Mouse (Mus musculus) MEL-GATA-1-ER (cell line): Measurements from ENCODE around the gene Perp.

Experiments
- DNase-seq: peaks from one replicate; pipeline ENCODE4 v3.0.0-alpha.2; 2012; ENCODE audit warnings: low read depth; ENCODE audit errors: extremely low read depth

The Perp gene

DNA sequence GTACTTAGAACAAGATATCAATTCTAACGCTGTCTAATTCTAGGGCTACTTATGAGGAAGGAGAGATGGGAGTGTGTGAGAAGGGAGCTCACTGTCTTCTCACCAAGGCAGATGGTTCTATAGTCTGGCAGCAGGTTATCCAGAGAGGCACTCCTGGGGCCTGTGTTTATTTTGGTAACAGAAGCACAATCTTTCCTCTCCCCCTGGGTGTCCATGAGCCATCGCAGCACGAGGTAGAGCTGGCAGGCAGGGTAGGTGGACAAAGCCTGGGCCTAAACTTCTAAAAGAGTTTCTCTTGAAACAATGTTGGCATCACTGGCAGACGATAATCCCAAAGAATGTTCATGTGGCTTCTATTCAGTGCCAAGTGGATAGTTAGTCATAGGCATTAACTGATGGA lies 18.5 kb downstream of the Perp start:
- DNase-seq, result no peak

DNA sequence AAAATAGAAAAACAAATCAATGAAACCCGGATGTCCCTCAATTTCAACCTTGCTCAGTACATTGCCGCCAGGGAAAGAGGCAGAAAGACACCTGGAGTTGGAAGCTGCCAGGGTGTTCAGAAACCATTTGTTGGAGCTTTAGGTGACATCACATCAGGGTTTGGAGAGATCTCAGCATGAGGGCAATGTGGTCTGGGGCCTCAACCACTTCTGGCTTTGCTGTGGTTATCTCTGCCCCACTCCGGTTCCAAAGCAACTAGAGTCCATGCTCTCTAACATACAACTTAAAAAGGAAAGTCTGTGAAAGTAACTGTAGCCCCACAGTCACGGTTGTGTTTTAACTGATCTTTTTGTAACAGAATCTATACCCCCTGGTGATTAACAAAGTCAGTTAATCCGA lies 19.9 kb downstream of the Perp start:
- no peak for DNase-seq

GRCm38 (mm10) chr10:18870990-18871389 lies 26.2 kb downstream of the Perp start:
- DNase-seq, result no peak

DNA sequence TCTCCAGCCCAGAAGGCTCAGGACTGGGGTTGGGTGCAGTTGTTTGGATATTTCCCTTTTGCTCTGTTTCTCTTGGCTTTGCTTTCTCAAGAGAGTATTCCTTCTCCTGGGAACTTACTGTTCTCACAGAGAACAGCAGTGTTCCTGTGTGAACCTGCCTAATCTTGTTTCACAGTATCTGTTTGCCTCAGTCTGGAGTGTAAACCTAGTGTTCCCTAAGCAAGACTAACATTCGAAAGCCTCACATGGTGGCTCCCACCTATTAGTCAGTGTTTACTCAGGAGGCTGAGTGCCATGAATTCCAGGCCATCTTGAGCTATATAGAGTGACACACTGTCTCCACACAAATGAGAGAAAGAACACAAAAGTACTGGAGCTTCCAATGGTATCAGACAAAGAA lies 31.4 kb downstream of the Perp start:
- DNase-seq, result no peak

- no peak for DNase-seq
Measured at GRCm38 (mm10) chr10:18878111-18878510, 33.3 kb downstream of the Perp start.

DNA sequence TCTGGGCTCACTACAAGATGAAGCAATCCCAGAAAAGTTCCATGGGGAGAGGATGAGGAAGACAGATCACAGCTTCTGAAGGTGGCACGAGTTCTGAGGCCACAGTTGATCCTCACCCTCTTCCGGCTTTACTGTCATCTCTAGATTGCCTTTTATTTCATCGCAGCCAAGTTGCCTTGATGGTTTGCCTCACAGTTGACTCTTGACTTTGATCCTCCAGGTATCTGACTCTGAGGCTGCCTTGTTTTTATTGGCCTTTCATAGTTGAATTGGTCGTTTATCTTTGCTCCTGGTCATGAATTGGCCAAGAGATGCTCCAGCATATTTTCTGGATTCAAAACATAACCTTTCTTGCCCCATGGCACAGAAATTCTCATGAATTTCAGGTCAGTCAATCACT lies 34.3 kb downstream of the Perp start:
- DNase-seq, result no peak

DNA sequence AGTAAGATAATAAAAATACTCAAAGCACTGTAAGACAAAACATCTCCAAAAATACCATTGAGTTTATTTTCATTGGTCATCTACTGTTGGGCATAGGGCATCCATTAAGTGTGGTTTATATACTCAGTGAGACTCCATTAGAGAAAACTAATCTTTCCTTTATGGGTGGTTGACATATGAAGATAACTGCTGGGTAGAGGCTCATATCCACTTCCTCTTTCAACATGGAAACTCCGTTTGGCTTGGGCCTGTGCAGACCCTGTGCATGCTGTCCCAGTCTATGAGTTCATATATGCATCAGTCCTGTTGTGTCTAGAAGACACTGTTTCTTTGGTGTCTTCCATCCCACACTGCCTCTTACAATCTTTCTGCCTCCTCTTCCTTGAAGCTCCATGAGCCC lies 34.9 kb downstream of the Perp start:
- peak; percentile 68 for DNase-seq

DNA sequence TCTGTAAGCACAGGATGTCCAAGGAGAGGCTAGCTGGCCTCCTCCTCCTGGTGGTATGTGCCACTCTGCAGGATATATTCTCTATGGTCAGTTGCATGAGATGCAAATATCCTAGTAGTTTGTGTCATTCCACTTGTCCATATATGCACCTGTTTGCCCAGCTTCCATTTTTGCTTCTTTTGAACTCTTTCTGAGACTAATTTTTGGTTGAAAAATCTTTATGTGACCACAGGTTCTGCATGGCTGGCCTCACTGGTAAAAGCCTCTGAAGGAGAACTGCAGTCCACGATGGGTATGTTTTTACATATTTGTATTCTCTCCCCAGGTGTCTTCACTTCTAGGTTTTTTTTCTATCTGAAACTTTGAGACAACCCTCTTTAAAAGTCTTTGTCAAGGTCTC lies 37.4 kb downstream of the Perp start:
- no peak for DNase-seq

DNA sequence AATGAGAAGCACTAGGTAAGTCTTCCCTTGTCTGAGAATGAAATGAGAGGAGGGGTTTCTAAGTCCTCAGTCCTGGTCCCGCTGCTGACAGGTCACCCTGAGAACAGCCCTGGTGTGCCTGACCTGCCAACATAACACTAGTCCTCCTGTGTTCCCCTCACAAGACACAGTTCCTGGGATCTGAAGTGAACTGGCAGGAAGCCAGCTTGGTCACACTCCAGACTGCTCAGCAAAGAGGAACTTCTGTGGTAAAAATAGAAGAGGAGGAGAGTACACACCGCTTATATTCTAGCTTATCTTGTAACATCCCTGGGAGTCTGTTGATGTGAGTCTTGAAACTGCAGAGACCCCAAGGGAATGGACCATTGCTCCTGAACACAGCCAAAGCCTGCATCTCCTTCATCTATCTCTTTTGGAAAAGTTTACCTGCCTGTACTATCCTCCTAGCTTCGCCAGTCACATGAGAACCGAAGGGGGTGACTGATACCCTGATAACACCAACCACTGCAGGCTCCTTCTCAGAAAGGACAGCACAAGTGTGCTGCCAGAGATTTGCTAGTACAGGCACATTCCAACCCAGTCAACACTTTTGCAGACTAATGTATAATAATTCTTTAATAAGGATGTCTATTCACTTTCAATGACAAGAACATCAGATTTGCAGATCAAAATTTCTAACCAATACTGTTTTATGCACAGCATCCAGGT lies 42.3 kb downstream of the Perp start:
- peak; percentile 90 for DNase-seq

DNA sequence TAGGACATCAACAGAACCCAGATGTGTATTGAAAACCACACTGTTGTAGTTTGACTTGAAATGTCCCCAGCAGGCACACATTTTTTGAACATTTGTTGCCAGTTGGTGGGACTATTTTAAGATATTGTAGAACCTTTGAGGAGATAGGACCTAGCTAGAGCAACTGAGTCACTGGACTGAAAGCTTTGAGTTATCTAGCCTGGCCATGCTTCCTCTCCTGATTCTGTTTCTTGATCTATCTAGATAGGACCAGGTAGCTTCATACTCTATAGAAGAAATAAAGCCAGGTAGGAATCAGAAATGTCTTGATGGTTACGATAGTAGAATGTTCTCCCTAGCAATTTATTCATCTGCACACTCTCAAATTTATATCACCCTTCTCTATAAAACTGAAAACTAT lies 43.9 kb downstream of the Perp start:
- no peak for DNase-seq

GRCm38 (mm10) chr10:18889255-18889654 lies 44.4 kb downstream of the Perp start:
- no peak for DNase-seq

DNA sequence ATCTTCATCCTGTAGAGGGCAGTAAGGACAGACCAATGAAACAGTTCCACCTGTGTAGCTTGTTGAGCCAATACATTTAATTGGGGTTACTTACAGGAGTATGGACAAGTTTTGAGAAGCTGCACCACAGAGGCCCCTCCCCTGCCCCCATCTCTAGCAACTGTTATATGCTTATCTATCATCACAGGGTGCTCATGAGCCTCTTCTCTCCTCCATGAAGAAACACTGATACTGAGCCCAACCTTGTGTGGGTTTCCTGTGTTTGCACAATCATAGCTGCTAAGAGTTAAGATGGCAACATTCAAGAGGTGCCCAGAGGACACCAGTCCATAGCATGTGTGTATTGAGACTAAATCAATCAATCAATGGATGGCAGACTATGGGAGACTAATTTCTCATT lies 46.3 kb downstream of the Perp start:
- peak; percentile 60 for DNase-seq

- no peak for DNase-seq
Measured at GRCm38 (mm10) chr10:18892102-18892501, 47.3 kb downstream of the Perp start.

DNA sequence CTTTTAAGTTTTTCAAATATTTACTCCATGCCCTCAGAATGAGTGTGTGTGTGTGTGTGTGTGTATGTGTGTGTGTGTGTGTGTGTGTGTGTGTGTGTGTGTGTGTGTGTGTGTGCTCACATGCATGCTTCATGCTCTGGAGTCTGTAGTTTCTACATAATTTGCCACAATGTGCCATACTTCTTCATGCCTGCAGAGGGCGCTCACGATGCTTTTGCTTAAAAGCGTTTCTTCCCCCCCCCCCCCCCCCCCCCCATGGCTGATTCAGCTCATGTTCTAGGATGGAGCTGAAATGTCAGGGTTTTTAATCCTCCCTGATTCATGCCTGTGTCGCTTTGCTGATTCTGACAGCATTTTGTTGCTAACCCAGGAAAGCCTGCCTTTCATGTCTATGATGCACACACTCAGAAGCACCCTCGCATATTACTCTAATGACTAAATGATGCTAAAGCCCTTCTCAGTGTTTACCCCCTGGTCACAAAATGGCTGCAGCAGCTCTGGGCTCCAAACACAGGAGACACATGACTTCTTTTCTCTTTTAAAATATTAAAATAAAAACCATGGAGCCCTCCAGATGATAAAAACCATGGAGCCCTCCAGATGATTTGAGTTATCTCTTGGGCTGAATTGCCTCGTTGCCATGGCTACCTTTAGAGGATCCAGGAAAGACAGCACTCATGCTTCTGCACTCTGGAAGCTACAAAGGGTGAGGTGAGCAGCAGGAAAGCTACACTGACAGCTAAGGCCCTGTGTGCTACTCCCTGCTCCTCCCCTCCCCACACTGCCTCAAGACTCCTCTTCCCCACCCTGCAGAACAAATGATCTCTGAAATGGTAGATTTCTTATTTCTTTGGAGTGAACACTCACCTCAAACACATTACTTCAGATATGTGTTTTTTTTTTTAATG lies 49.7 kb downstream of the Perp start:
- DNase-seq, result no peak

DNA sequence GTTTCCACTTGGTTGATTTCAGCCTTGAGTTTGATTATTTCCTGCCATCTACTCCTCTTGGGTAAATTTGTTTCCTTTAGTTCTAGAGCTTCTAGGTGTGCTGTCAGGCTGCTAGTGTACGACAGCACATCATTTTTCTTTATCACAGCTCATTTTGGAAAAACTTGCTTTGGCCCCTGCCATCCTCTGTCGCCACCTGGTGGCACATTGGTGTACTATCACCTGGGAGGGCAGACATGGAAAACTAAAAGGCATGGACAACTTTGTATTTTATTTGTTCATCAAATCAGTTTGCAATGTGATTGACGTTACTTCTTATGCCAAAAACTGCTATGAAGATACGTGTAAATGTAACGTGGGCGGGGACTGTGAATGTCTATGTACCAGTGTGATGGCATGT lies 59.3 kb downstream of the Perp start:
- no peak for DNase-seq
